Mouse (Mus musculus): Measurements from ENCODE around the gene Wdr35. TPM values are rescaled to one million over a fixed set of nuclear protein-coding genes. Genes with fewer than 3 reads are reported as not detected.
A peak's percentile ranks its signal among the peaks of the same experiment; 100 is the strongest.

Wdr35 gene
- total and polyA plus RNA-seq, 2 experiments from 2014 or later: 5.5 to 7.9 TPM

DNA sequence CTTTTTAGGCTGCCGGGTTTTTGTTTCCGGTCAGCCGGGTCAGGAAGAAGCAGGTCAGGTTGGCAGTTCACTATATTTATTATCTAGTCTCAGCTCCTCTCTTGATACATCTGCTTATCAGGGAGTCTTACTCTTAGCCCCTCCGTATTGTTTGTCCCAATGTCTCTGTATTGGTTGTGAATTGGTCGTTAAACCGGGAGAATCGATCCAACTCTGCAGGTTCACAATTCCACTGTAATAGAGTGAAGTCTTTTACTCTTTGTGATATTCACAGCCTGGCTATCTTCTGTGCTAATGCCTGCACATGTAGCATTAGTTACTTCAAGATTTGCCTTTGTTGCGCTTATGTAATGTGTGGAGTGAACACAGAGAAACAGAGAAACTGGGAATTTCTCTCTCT is 57.5 kb downstream of the Wdr35 start:
- Histone ChIP-seq H3K9ac (replicated peaks; ENCODE audit: low read depth, low read length) (peak overlapping the region; percentile 92), H3K4me1 (ENCODE audit: control insufficient read depth, insufficient read depth) (peaks cover 10% of the 10 kb centered on the region), H3K36me3 (replicated peaks; ENCODE audit: control insufficient read depth, insufficient read depth, low read length) (no peaks in the 10 kb centered on the region), H3K9me3 (replicated peaks; ENCODE audit: control insufficient read depth, low read length) (no peaks in the 10 kb centered on the region), H3K27ac (ENCODE audit: low read depth) (peak overlapping the region; percentile 43), H3K4me3 (ENCODE audit: low read depth, low read length) (peak overlapping the region; percentile 77), H3K4me2 (ENCODE audit: low read depth, low read length) (peak overlapping the region; percentile 85), H3K27me3 (ENCODE audit: control insufficient read depth, insufficient read depth, low read length) (no peaks in the 10 kb centered on the region)
- no peak for ATAC-seq (ENCODE audit: insufficient read depth, low read depth)
- DNase-seq (ENCODE audit: low spot score): no peak
- TF ChIP-seq CTCF (IDR thresholded peaks at IDR 0.05; ENCODE audit: low read depth) (no peak), EP300 (IDR thresholded peaks at IDR 0.05; ENCODE audit: low read depth) (no peak)
- WGBS: 72% methylated on average over 8 of the region's 8 CpGs

GRCm38 (mm10) chr12:9033140-9033539 is 59.4 kb downstream of the Wdr35 start:
- H3K27me3 ChIP-seq (ENCODE audit: control insufficient read depth, insufficient read depth, low read length): no peaks in the 10 kb centered on the region
- DNase-seq (ENCODE audit: low spot score): no peak

GRCm38 (mm10) chr12:9036409-9036808 is 62.7 kb downstream of the Wdr35 start:
- ATAC-seq (ENCODE audit: insufficient read depth, low read depth) (no peak), DNase-seq (ENCODE audit: low spot score) (no peak)
- 75% methylated on average over 9 of the region's 9 CpGs for WGBS
- H3K36me3 ChIP-seq (replicated peaks; ENCODE audit: control insufficient read depth, insufficient read depth, low read length): 0 out of 2 replicates have a peak, but pooled peaks cover 6% of the 10 kb centered on the region
- H3K4me2 ChIP-seq (ENCODE audit: low read depth, low read length): no peak overlapping the region
- no peaks in the 10 kb centered on the region for H3K9me3 ChIP-seq (replicated peaks; ENCODE audit: control insufficient read depth, low read length)
- peaks cover 10% of the 10 kb centered on the region for H3K4me1 ChIP-seq (ENCODE audit: control insufficient read depth, insufficient read depth)
- TF ChIP-seq EP300 (IDR thresholded peaks at IDR 0.05; ENCODE audit: low read depth) (no peak), CTCF (IDR thresholded peaks at IDR 0.05; ENCODE audit: low read depth) (no peak)
- no peak overlapping the region for H3K9ac ChIP-seq (replicated peaks; ENCODE audit: low read depth, low read length)
- no peak overlapping the region for H3K27ac ChIP-seq (ENCODE audit: low read depth)
- no peaks in the 10 kb centered on the region for H3K27me3 ChIP-seq (ENCODE audit: control insufficient read depth, insufficient read depth, low read length)
- no peak overlapping the region for H3K4me3 ChIP-seq (ENCODE audit: low read depth, low read length)

More at GRCm38 (mm10) chr12:9033140-9033539, 59.4 kb downstream of the Wdr35 start:
- Histone ChIP-seq H3K4me3 (ENCODE audit: low read depth, low read length) (no peak overlapping the region), H3K4me1 (ENCODE audit: control insufficient read depth, insufficient read depth) (peaks cover 10% of the 10 kb centered on the region), H3K9ac (replicated peaks; ENCODE audit: low read depth, low read length) (no peak overlapping the region), H3K27ac (ENCODE audit: low read depth) (no peak overlapping the region), H3K9me3 (replicated peaks; ENCODE audit: control insufficient read depth, low read length) (no peaks in the 10 kb centered on the region), H3K36me3 (replicated peaks; ENCODE audit: control insufficient read depth, insufficient read depth, low read length) (0 out of 2 replicates have a peak, but pooled peaks cover 3% of the 10 kb centered on the region), H3K4me2 (ENCODE audit: low read depth, low read length) (no peak overlapping the region)
- TF ChIP-seq CTCF (IDR thresholded peaks at IDR 0.05; ENCODE audit: low read depth): peak; percentile 3; the same call in 1 of the 2 replicates
- TF ChIP-seq EP300 (IDR thresholded peaks at IDR 0.05; ENCODE audit: low read depth): no peak
- ATAC-seq (ENCODE audit: insufficient read depth, low read depth): no peak

- H3K4me2 ChIP-seq (ENCODE audit: low read depth, low read length): no peak overlapping the region
These were observed 66.5 kb downstream of the Wdr35 start for GRCm38 (mm10) chr12:9040177-9040576.

GRCm38 (mm10) chr12:9040686-9041085 is 67.0 kb downstream of the Wdr35 start:
- Histone ChIP-seq H3K4me1 (ENCODE audit: control insufficient read depth, insufficient read depth) (no peaks in the 10 kb centered on the region), H3K9me3 (replicated peaks; ENCODE audit: control insufficient read depth, low read length) (no peaks in the 10 kb centered on the region), H3K27me3 (ENCODE audit: control insufficient read depth, insufficient read depth, low read length) (no peaks in the 10 kb centered on the region), H3K4me3 (ENCODE audit: low read depth, low read length) (no peak overlapping the region), H3K9ac (replicated peaks; ENCODE audit: low read depth, low read length) (no peak overlapping the region), H3K4me2 (ENCODE audit: low read depth, low read length) (no peak overlapping the region), H3K36me3 (replicated peaks; ENCODE audit: control insufficient read depth, insufficient read depth, low read length) (0 out of 2 replicates have a peak, but pooled peaks cover 6% of the 10 kb centered on the region), H3K27ac (ENCODE audit: low read depth) (no peak overlapping the region)
- DNase-seq (ENCODE audit: low spot score) (no peak), ATAC-seq (ENCODE audit: insufficient read depth, low read depth) (no peak)
- TF ChIP-seq EP300 (IDR thresholded peaks at IDR 0.05; ENCODE audit: low read depth) (no peak), CTCF (IDR thresholded peaks at IDR 0.05; ENCODE audit: low read depth) (no peak)
- WGBS: 58% methylated on average over 7 of the region's 7 CpGs

More at GRCm38 (mm10) chr12:9040177-9040576, 66.5 kb downstream of the Wdr35 start:
- 86% methylated on average over 5 of the region's 5 CpGs for WGBS
- H3K9me3 ChIP-seq (replicated peaks; ENCODE audit: control insufficient read depth, low read length): no peaks in the 10 kb centered on the region
- H3K9ac ChIP-seq (replicated peaks; ENCODE audit: low read depth, low read length): no peak overlapping the region
- ATAC-seq (ENCODE audit: insufficient read depth, low read depth) (no peak), DNase-seq (ENCODE audit: low spot score) (no peak)
- 0 out of 2 replicates have a peak, but pooled peaks cover 6% of the 10 kb centered on the region for H3K36me3 ChIP-seq (replicated peaks; ENCODE audit: control insufficient read depth, insufficient read depth, low read length)
- TF ChIP-seq EP300 (IDR thresholded peaks at IDR 0.05; ENCODE audit: low read depth) (no peak), CTCF (IDR thresholded peaks at IDR 0.05; ENCODE audit: low read depth) (no peak)
- no peak overlapping the region for H3K4me3 ChIP-seq (ENCODE audit: low read depth, low read length)
- H3K4me1 ChIP-seq (ENCODE audit: control insufficient read depth, insufficient read depth): no peaks in the 10 kb centered on the region
- H3K27ac ChIP-seq (ENCODE audit: low read depth): no peak overlapping the region
- no peaks in the 10 kb centered on the region for H3K27me3 ChIP-seq (ENCODE audit: control insufficient read depth, insufficient read depth, low read length)

DNA sequence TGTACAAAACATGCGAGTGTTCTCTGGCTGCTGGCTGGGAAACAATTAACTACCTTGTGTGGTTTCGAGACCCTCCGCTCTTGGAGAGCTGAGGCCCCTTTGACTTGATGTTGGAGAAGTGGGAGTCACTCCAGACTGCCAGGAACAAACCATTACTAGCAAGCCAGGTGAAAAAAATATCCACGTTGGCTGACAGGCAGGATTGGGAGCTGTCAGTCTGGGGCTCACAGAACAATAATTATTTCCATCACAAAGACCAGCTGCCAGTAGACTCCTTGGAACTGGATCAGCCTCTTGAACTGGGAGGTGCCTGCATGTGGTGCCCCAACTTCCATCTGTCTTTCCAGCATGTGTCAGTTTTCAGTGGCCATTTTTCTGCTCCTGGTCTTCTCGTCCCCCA is 68.6 kb downstream of the Wdr35 start:
- Histone ChIP-seq H3K4me3 (ENCODE audit: low read depth, low read length) (no peak overlapping the region), H3K9me3 (replicated peaks; ENCODE audit: control insufficient read depth, low read length) (no peaks in the 10 kb centered on the region), H3K27ac (ENCODE audit: low read depth) (no peak overlapping the region), H3K27me3 (ENCODE audit: control insufficient read depth, insufficient read depth, low read length) (no peaks in the 10 kb centered on the region), H3K9ac (replicated peaks; ENCODE audit: low read depth, low read length) (no peak overlapping the region), H3K4me2 (ENCODE audit: low read depth, low read length) (no peak overlapping the region), H3K36me3 (replicated peaks; ENCODE audit: control insufficient read depth, insufficient read depth, low read length) (0 out of 2 replicates have a peak, but pooled peaks cover 6% of the 10 kb centered on the region), H3K4me1 (ENCODE audit: control insufficient read depth, insufficient read depth) (no peaks in the 10 kb centered on the region)
- DNase-seq (ENCODE audit: low spot score): no peak
- WGBS: 83% methylated on average over 5 of the region's 5 CpGs
- TF ChIP-seq EP300 (IDR thresholded peaks at IDR 0.05; ENCODE audit: low read depth): no peak
- TF ChIP-seq CTCF (IDR thresholded peaks at IDR 0.05; ENCODE audit: low read depth): no peak
- ATAC-seq (ENCODE audit: insufficient read depth, low read depth): no peak
